Mouse (Mus musculus) thymus, adult 2 months (tissue): ENCODE results near the gene Tacc2. TPM values are rescaled to one million over a fixed set of nuclear protein-coding genes. Genes with fewer than 3 reads are reported as not detected.

Source experiments
- DNase-seq: peaks from one replicate; pipeline ENCODE4 v3.0.0; 2021
- H3K27ac ChIP-seq: fragments of 200-500 bp; 2 replicates; pipeline ENCODE4 v1.5.1; 2012; ENCODE audit warnings: low read length, control low read depth; ENCODE audit not compliant: control insufficient read depth, insufficient read depth
- H3K27me3 ChIP-seq: fragments of 200-500 bp; 2 replicates; pipeline ENCODE4 v1.6.1; 2012; ENCODE audit warnings: mild to moderate bottlenecking, low read length, moderate library complexity, mixed read lengths; ENCODE audit not compliant: control insufficient read depth, insufficient read depth
- H3K36me3 ChIP-seq: fragments of 200-500 bp; 2 replicates; pipeline ENCODE4 v1.6.1; 2012; ENCODE audit warnings: mild to moderate bottlenecking, low read length, moderate library complexity; ENCODE audit not compliant: control insufficient read depth, insufficient read depth
- H3K4me1 ChIP-seq: fragments of 200-500 bp; replicated peaks from 2 replicates; pipeline ENCODE4 v1.6.1; 2012; ENCODE audit warnings: low read length; ENCODE audit not compliant: control insufficient read depth, insufficient read depth
- H3K4me3 ChIP-seq: fragments of 200-500 bp; 2 replicates; pipeline ENCODE4 v1.5.1; 2012; ENCODE audit warnings: mild to moderate bottlenecking, low read length, control low read depth, moderate library complexity; ENCODE audit not compliant: control insufficient read depth, insufficient read depth
- CTCF ChIP-seq: fragments of 200-500 bp; IDR thresholded peaks from 2 replicates; pipeline ENCODE4 v1.5.1; 2012; ENCODE audit warnings: mild to moderate bottlenecking, control low read depth, low read length, moderate library complexity, borderline replicate concordance; ENCODE audit not compliant: control insufficient read depth, poor library complexity, insufficient read depth; ENCODE audit errors: extremely low read depth
- POLR2A ChIP-seq: fragments of 200-500 bp; IDR thresholded peaks from 2 replicates; pipeline ENCODE4 v1.6.1; 2012; ENCODE audit warnings: mild to moderate bottlenecking, low read length, control low read depth, moderate library complexity; ENCODE audit not compliant: control insufficient read depth, poor library complexity, insufficient read depth; ENCODE audit errors: extremely low read depth
- WGBS: fragments of 180-500 bp; shearing (Covaris S2); methylation state at CpG from one replicate; pipeline ENCODE4 v1.1.7; 2018; 5-methylcytosine and 5-hydroxymethylcytosine counted together
- polyA plus RNA-seq: library from polyadenylated mRNA; depleted of rRNA; stranded (reverse); fragments of >200 nt; gene quantifications from 2 replicates; pipeline ENCODE4 v1.2.3, GENCODE M21; 2012

The Tacc2 gene
- polyA plus RNA-seq, 1 experiment: 41.1 TPM

GRCm38 (mm10) chr7:130552780-130553179 lies 24.5 kb upstream of the Tacc2 start:
- Histone ChIP-seq H3K4me3 (no peak overlapping the region), H3K27me3 (no peaks in the 10 kb centered on the region), H3K27ac (no peak overlapping the region), H3K4me1 (no peaks in the 10 kb centered on the region), H3K36me3 (no peaks in the 10 kb centered on the region)
- 79% methylated on average over 5 of the region's 5 CpGs for WGBS
- TF ChIP-seq POLR2A (no peak), CTCF (no peak)
- no peak for DNase-seq

- no peaks in the 10 kb centered on the region for H3K4me1 ChIP-seq
These were observed 23.9 kb upstream of the Tacc2 start for GRCm38 (mm10) chr7:130553321-130553720.

GRCm38 (mm10) chr7:130555597-130555996 lies 21.6 kb upstream of the Tacc2 start:
- H3K27ac ChIP-seq: no peak overlapping the region
- no peaks in the 10 kb centered on the region for H3K27me3 ChIP-seq
- H3K4me1 ChIP-seq: no peaks in the 10 kb centered on the region
- TF ChIP-seq CTCF (no peak), POLR2A (no peak)
- no peak for DNase-seq
- no peaks in the 10 kb centered on the region for H3K36me3 ChIP-seq
- WGBS: 82% methylated on average over 5 of the region's 5 CpGs
- no peak overlapping the region for H3K4me3 ChIP-seq

More at GRCm38 (mm10) chr7:130553321-130553720, 23.9 kb upstream of the Tacc2 start:
- Histone ChIP-seq H3K36me3 (no peaks in the 10 kb centered on the region), H3K4me3 (no peak overlapping the region), H3K27ac (no peak overlapping the region), H3K27me3 (no peaks in the 10 kb centered on the region)
- TF ChIP-seq CTCF (no peak), POLR2A (no peak)
- WGBS: 89% methylated on average over 4 of the region's 4 CpGs
- no peak for DNase-seq

- WGBS: 93% methylated on average over 4 of the region's 4 CpGs
- Histone ChIP-seq H3K4me1 (no peaks in the 10 kb centered on the region; the same call in 1 of the 2 replicates), H3K27me3 (no peaks in the 10 kb centered on the region), H3K36me3 (no peaks in the 10 kb centered on the region), H3K27ac (no peak overlapping the region), H3K4me3 (no peak overlapping the region)
- DNase-seq: no peak
- TF ChIP-seq POLR2A (no peak), CTCF (no peak)
These were observed 18.6 kb upstream of the Tacc2 start for GRCm38 (mm10) chr7:130558592-130558991.

GRCm38 (mm10) chr7:130560933-130561332 lies 16.3 kb upstream of the Tacc2 start:
- DNase-seq: no peak
- no peak overlapping the region for H3K27ac ChIP-seq
- no peaks in the 10 kb centered on the region for H3K36me3 ChIP-seq
- no peak overlapping the region for H3K4me3 ChIP-seq
- no peak for TF ChIP-seq POLR2A
- TF ChIP-seq CTCF: no peak
- WGBS: 41% methylated on average over 1 of the region's 1 CpGs
- no peaks in the 10 kb centered on the region; the same call in 1 of the 2 replicates for H3K4me1 ChIP-seq
- H3K27me3 ChIP-seq: no peaks in the 10 kb centered on the region

- H3K36me3 ChIP-seq: no peaks in the 10 kb centered on the region
- H3K27ac ChIP-seq: no peak overlapping the region
- WGBS: 96% methylated on average over 4 of the region's 4 CpGs
- H3K4me1 ChIP-seq: no peaks in the 10 kb centered on the region; the same call in 1 of the 2 replicates
- no peak overlapping the region for H3K4me3 ChIP-seq
- TF ChIP-seq CTCF (no peak), POLR2A (no peak)
- no peaks in the 10 kb centered on the region for H3K27me3 ChIP-seq
- no peak for DNase-seq
These were observed 14.0 kb upstream of the Tacc2 start for GRCm38 (mm10) chr7:130563276-130563675.

- no peaks in the 10 kb centered on the region; the same call in 1 of the 2 replicates for H3K4me1 ChIP-seq
- WGBS: 82% methylated on average over 4 of the region's 4 CpGs
- DNase-seq: no peak
- no peak overlapping the region for H3K27ac ChIP-seq
- no peak overlapping the region for H3K4me3 ChIP-seq
- no peaks in the 10 kb centered on the region for H3K36me3 ChIP-seq
- TF ChIP-seq CTCF: no peak
- no peak for TF ChIP-seq POLR2A
- no peaks in the 10 kb centered on the region for H3K27me3 ChIP-seq
These were observed 13.4 kb upstream of the Tacc2 start for GRCm38 (mm10) chr7:130563880-130564279.
